Comparison of ENCODE assay signal across 10 mouse cellular contexts in the genomic region with DNA sequence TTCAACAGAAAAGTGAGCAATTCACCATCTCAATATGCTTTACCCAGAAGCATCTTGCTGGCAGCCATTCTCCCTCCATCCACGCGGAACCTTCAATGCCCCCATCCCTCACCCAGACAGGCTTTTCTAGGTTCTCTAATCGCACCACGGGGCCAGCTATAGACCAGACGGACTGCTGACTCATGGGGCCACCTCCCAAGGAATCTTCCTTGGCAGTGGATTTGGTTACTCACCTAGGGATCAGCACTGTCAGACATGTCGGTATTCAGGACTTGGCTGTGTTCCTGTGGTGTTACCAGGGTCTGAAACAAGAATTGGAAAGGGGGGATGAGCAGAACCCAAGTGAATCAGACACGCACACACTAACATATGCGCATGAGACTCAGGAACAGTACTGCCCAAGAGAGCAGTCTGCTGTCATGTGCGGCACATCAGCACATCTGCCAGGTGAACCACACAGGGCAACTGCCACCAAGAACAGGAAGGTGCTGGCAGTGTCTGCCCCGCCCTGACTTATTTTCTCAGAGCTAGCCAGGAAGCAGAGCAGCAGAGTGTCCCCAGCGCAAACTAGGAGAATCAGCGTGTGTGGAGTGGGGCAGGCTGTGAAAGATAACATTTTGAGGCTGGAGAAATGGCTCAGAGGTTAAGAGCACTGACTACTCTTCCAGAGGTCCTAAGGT. TPM values are rescaled to one million over a fixed set of nuclear protein-coding genes. Genes with fewer than 3 reads are reported as not detected.
DNase-seq lines count a peak whose midpoint lies in the region; ATAC-seq lines count a peak whose summit lies in the region.
"Had no signal": no experiment of that assay in that cellular context is flagged by ENCODE, and none has a peak within 500 bp of the region (broad histone marks: within the 10 kb centered on the region; RNA-seq: fewer than 3 reads in every experiment).

No protein-coding gene starts in this region.

- no peaks in the 10 kb centered on the region for H3K9me3 ChIP-seq in midbrain, embryonic 10.5 days (replicated peaks)
- no peaks in the 10 kb centered on the region for H3K9me3 ChIP-seq in midbrain, embryonic 14.5 days (ENCODE audit: control insufficient read depth, low read length)
- H3K9me3 ChIP-seq in megakaryocyte, embryonic 14.5 days, result no peaks in the 10 kb centered on the region
- no peaks in the 10 kb centered on the region for H3K9me3 ChIP-seq in midbrain, embryonic 16.5 days (replicated peaks; ENCODE audit: control insufficient read depth, low read length, poor library complexity, severe bottlenecking)

- H3K4me2 ChIP-seq in midbrain, embryonic 14.5 days (ENCODE audit: low read length), result no peak overlapping the region
- H3K4me2 ChIP-seq in midbrain, embryonic 16.5 days (ENCODE audit: low read length), result no peak overlapping the region
- H3K4me2 ChIP-seq: lung, embryonic 14.5 days had no signal

- no peaks in the 10 kb centered on the region for H3K27me3 ChIP-seq in midbrain, embryonic 10.5 days (ENCODE audit: low read depth, poor library complexity, severe bottlenecking)
- no peaks in the 10 kb centered on the region for H3K27me3 ChIP-seq in midbrain, embryonic 14.5 days (ENCODE audit: control insufficient read depth, insufficient read depth, low read length)
- H3K27me3 ChIP-seq in megakaryocyte, embryonic 14.5 days (replicated peaks), result no peaks in the 10 kb centered on the region
- H3K27me3 ChIP-seq in midbrain, embryonic 16.5 days (ENCODE audit: control insufficient read depth, insufficient read depth, low read depth, low read length), result no peaks in the 10 kb centered on the region

- no peak overlapping the region for H3K4me3 ChIP-seq in midbrain, embryonic 10.5 days
- no peak overlapping the region for H3K4me3 ChIP-seq in midbrain, embryonic 14.5 days (replicated peaks; ENCODE audit: low read depth, low read length)
- peak overlapping the region; percentile 67 for H3K4me3 ChIP-seq in megakaryocyte, embryonic 14.5 days (replicated peaks)
- H3K4me3 ChIP-seq in midbrain, embryonic 16.5 days (ENCODE audit: low read depth, low read length), result no peak overlapping the region

- no peak for ATAC-seq in midbrain, embryonic 14.5 days (ENCODE audit: low FRiP score, low TSS enrichment)
- no peak for ATAC-seq in midbrain, embryonic 16.5 days

- peak; percentile 26 to 46 for DNase-seq in adrenal gland, adult (ENCODE audit: inconsistent age in 2 of 2, low spot score in 1 of 2)
- no peak for DNase-seq in adrenal gland, postnatal 4 days (ENCODE audit: low spot score in 2 of 2)
- no peak for DNase-seq in midbrain, embryonic 10.5 days (ENCODE audit: low spot score)
- DNase-seq in midbrain, embryonic 14.5 days, result no peak
- peak; percentile 78 for DNase-seq in thymus, postnatal 4 days
- no peak for DNase-seq in right cerebral cortex, postnatal 4 days
- DNase-seq: adrenal gland, postnatal 25 days; lung, embryonic 14.5 days had no signal

- 92% methylated on average over 12 of the region's 12 CpGs for WGBS in midbrain, embryonic 10.5 days
- WGBS in midbrain, embryonic 14.5 days, result 82% methylated on average over 12 of the region's 12 CpGs
- WGBS in midbrain, embryonic 16.5 days, result 85% methylated on average over 12 of the region's 12 CpGs

- H3K4me1 ChIP-seq in midbrain, embryonic 10.5 days, result peaks cover 27% of the 10 kb centered on the region
- peaks cover 6% of the 10 kb centered on the region for H3K4me1 ChIP-seq in midbrain, embryonic 14.5 days (ENCODE audit: control insufficient read depth, insufficient read depth, low read length)
- H3K4me1 ChIP-seq in megakaryocyte, embryonic 14.5 days, result peaks cover 95% of the 10 kb centered on the region
- 0 out of 2 replicates have a peak, but pooled peaks cover 2% of the 10 kb centered on the region for H3K4me1 ChIP-seq in midbrain, embryonic 16.5 days (ENCODE audit: control insufficient read depth, insufficient read depth, low read length)

- H3K9ac ChIP-seq in midbrain, embryonic 14.5 days (replicated peaks; ENCODE audit: low read length), result no peak overlapping the region
- H3K9ac ChIP-seq in midbrain, embryonic 16.5 days (ENCODE audit: low read depth, low read length), result no peak overlapping the region
- H3K9ac ChIP-seq: lung, embryonic 14.5 days had no signal

- no peaks in the 10 kb centered on the region for H3K36me3 ChIP-seq in midbrain, embryonic 10.5 days
- no peaks in the 10 kb centered on the region for H3K36me3 ChIP-seq in midbrain, embryonic 14.5 days (ENCODE audit: control insufficient read depth, insufficient read depth, low read length)
- H3K36me3 ChIP-seq in megakaryocyte, embryonic 14.5 days (replicated peaks; ENCODE audit: low read length), result peaks cover 90% of the 10 kb centered on the region
- no peaks in the 10 kb centered on the region for H3K36me3 ChIP-seq in midbrain, embryonic 16.5 days (ENCODE audit: control insufficient read depth, insufficient read depth, low read length)

- peak overlapping the region; percentile 1; the same call in 1 of the 2 replicates for H3K27ac ChIP-seq in midbrain, embryonic 10.5 days (replicated peaks)
- H3K27ac ChIP-seq in midbrain, embryonic 14.5 days (replicated peaks; ENCODE audit: low read depth, low read length), result no peak overlapping the region
- no peak overlapping the region for H3K27ac ChIP-seq in midbrain, embryonic 16.5 days (ENCODE audit: low read length)

RNA-seq across cellular contexts. Expression of a gene that starts 30.4 kb away (rescaled TPM):
- total RNA-seq in adrenal gland, postnatal 4 days (2021), result 10 to 100 TPM; 22.0 to 30.9 TPM
- 5.6 and 5.9 TPM in 2 replicates for polyA plus RNA-seq in midbrain, embryonic 10.5 days (2016; fragmentation: Nextera tagmentation; extraction: Ambion mirVana)
- polyA plus RNA-seq in midbrain, embryonic 14.5 days (2014; fragmentation: Nextera tagmentation; extraction: Ambion mirVana), result 11.5 and 13.3 TPM in 2 replicates
- polyA plus RNA-seq in megakaryocyte, embryonic 14.5 days (2012; ENCODE audit: insufficient read depth, low replicate concordance), result 55.2 and 58.6 TPM in 2 replicates
- 15.4 and 16.7 TPM in 2 replicates for polyA plus RNA-seq in midbrain, embryonic 16.5 days (2015; fragmentation: Nextera tagmentation; extraction: Ambion mirVana)

Comparison
In these comparisons a context has a peak if more than half of its experiments do, and no peak if none do; other contexts are left out.
1. DNase-seq: peak in adrenal gland, adult (2 of 2) and thymus, postnatal 4 days (single experiment); none in adrenal gland, postnatal 4 days (0 of 2), midbrain, embryonic 10.5 days (single experiment), midbrain, embryonic 14.5 days (single experiment) and right cerebral cortex, postnatal 4 days (single experiment).